Mouse (Mus musculus) lung, adult 2 months (tissue): ENCODE results near the gene Sag.

Experiments used
- CTCF ChIP-seq: fragments of 200-500 bp; IDR thresholded peaks from 2 replicates; pipeline ENCODE4 v1.5.1; 2011; ENCODE audit warnings: mild to moderate bottlenecking, low read length, control low read depth; ENCODE audit not compliant: insufficient read depth
- POLR2A ChIP-seq: fragments of 200-500 bp; IDR thresholded peaks from 2 replicates; pipeline ENCODE4 v1.6.1; 2011; ENCODE audit warnings: low read depth, mild to moderate bottlenecking, control low read depth, low read length, borderline replicate concordance; ENCODE audit errors: extremely low read depth

DNA sequence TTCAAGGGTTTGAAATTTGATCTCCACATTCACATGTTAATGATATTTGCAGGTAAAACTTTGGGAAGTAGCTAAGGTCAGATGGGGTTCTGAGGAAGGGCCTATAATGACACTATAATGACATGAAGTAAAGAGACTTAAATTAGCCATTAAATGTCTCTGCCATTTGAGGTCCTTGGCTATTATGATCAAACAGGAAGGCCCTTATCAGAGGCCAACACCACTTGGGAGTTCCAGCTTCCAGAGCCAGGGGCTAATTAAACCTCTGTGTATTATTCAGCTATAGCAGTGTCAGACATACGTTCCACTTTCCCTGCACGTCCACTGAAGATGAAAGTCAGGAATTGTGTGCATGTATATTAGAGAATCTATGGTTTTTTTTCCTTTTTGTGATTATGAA lies 23.0 kb downstream of the Sag start:
- no peak for TF ChIP-seq CTCF
- no peak for TF ChIP-seq POLR2A
